Mouse (Mus musculus) activated CD4-positive, CD25-positive, alpha-beta regulatory T cell, adult 4 months (primary cell): ENCODE results near the gene Foxn3. TPM values are rescaled to one million over a fixed set of nuclear protein-coding genes. Genes with fewer than 3 reads are reported as not detected.

Experiments
- ATAC-seq: one replicate; pipeline ENCODE4 v1.8.0; 2017
- polyA plus RNA-seq, 2 experiments: library from polyadenylated mRNA; unstranded; fragments of 100-300 nt; shearing (Covaris generic); gene quantifications; one replicate each; pipeline ENCODE4 v1.2.1; 2017

Foxn3 gene
- polyA plus RNA-seq, 2 experiments from 2014 or later, result 91.7 to 138 TPM

- ATAC-seq, result no peak
Measured at GRCm38 (mm10) chr12:99408651-99409050, 154.7 kb downstream of the Foxn3 start.

DNA sequence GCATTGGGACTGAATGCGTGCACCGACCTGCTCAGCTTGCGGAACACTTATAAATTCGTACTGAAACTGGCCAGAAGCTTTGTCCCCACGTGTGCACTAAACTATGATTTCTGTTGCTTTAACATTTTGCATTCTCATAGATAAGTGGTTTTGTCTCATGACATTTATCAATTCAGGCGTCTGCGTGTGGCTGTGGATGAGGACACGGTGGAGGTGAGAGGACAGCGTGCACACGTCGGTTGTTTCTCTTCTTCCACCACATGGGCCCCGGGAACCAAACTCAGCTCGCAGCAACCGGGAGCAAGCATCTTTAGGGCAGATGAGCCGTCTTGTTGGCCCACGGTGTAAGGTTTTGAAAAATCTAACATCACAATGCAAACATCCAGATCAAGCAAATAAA is 155.3 kb downstream of the Foxn3 start:
- no peak for ATAC-seq

DNA sequence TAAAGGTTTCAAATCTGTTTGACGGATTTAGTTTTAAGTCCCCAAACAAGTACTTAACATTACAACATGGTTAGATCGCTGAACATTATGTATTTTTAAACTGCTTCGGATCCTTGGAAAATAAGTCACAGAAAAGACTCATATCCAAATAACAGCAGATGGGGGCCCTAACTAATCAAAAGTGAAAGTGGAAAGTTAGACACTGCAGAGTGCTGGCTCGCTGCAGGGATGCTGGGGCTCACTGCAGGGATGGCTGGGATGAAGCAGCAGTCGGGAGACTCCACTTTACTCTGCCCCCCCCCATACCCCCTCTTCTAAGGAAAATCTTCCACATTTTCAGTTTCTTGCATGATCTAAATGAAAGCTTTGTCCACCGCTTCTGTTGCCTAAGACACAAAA is 156.1 kb downstream of the Foxn3 start:
- peak; percentile 61 for ATAC-seq

GRCm38 (mm10) chr12:99406697-99407317 is 156.6 kb downstream of the Foxn3 start:
- ATAC-seq, result peak; percentile 52

GRCm38 (mm10) chr12:99406254-99406653 is 157.1 kb downstream of the Foxn3 start:
- no peak for ATAC-seq

GRCm38 (mm10) chr12:99405401-99405800 is 158.0 kb downstream of the Foxn3 start:
- no peak for ATAC-seq

GRCm38 (mm10) chr12:99403004-99403403 is 160.4 kb downstream of the Foxn3 start:
- no peak for ATAC-seq

DNA sequence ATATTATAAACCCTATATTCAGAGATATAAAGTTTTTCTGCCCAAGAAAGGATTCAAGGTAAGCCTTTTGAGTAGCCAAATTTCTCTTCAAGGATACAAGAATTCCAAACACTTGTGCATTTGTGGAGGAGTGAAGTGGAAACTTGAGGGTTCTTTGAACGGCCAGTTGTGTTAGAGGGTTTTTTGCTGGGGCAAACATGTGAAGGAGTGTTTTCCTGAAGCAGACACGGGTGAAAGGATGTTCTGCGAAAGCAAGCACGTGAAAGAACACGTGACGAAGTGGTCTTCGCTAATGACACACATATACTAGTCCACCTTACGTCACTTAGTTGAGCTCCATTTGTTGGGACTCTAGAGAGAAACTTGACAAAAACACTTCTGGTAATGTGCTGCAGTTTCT is 162.5 kb downstream of the Foxn3 start:
- ATAC-seq, result no peak

GRCm38 (mm10) chr12:99399575-99399974 is 163.8 kb downstream of the Foxn3 start:
- ATAC-seq, result no peak

- ATAC-seq, result no peak
Measured at GRCm38 (mm10) chr12:99396461-99396860, 166.9 kb downstream of the Foxn3 start.

DNA sequence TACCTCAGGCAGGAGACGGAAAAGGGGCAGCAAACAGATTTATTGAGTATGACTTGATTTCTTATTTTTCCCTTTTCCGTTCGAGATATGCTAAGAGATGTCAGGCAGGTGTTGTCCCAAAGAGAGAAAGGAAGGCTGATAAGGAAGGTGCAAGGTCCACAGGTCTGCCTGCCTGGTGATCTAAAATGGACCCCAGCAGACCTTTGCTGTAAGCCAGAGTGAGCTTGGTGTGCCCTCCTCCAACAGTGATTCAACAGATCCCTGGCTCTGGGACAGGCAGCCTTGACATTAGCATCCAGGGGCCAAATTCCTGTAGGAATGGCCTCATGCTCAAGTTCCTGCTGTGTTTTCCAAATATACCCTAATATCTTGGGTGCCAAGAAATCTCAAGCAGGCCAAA is 168.3 kb downstream of the Foxn3 start:
- ATAC-seq, result no peak

DNA sequence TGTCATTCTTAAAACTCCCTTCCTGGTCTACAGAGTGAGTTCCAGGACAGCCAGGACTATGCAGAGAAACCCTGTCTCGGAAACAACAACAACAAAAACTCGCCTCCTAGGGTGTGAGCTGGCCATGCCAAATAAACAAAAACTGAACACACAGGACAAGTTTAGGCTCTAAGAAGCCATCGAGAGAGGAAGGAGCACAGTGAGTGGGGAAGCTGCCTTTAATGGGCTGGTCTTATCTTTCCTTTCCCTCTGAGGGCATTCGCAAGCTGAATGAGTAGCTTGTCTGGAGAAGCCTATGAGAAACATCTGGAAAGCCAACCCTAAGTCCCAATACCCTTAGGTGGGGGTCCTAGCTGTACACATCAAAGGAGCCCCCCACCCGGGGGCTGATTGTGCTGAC is 168.7 kb downstream of the Foxn3 start:
- ATAC-seq, result no peak

DNA sequence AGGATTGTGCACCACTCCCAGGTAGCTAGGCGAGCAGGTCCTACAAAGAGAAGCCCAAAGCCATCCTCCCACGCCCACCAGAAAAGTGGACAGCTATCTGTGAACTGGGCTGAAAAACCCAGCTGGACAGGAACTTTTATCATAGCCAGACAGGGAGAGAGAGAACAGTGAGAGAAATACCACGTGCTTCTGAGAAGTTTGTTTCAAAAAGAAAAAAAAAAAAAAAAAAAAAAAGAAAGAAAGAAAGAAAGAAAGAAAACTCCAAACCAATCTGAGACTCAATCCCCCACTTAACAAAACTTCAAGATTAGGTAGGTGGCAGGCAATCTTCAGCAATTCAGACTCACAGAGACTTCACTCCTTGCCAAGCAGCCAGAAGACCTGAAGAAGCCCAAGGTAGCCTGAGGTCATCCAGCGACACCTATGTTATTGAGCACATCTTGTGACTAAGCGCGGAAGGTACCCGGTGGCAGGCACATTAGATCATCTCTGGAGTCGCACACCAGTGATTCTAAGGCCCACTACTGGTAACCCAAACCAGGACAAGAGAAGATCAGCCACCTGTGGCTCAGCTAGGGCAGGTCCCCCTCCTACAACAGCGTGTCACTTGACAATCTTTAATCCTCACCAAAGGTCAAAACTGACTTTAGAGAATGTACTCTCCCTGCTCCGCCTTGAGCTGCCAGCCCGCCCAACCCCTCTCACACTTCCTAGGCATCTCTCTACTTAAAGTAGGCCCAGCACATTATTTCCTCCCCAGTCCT is 169.3 kb downstream of the Foxn3 start:
- no peak for ATAC-seq

DNA sequence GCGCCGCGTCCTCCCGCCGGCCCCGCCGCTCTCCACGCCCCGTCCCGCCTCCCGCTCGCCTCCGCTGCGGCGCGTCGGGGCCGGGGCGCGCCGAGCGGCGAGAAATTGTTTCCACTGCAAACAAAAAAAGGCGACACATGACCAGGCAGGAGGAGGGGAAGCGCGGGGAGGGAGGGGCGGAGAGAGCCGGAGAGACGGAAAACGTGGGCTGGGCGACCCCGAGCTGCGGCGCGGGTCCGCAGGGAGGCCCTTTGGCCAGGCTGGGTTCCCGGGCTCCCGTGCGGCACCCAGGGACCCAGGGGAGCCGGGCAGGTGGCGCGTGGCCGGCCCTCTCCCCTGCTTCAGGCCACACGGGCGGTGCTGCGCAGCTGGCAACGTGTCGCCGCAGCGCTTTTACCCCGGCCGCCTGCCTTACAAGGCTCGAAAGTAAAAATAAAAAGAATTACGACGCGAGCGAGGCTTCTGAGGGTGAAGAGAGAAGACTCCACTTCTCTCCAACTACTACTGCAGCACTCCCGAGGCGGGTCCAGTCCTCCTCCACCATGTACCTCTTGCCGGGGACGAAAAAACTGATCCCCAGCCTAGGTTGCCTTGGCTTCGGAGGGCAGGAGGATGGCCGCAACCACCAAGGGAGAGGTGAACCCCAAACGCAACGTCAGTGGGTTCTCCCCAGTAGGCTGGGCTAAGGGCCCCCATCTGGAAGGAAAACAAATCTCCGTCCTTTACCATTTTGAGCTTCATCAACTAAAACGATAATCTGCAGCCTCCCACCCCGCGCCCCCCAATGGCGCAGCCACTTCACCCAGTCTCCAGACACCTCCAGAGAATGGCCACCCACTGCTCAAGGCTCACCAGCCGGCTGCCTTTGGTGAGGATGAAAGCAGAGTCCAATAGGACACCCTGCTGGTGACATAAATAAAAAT is 170.2 kb downstream of the Foxn3 start:
- peak; percentile 51 for ATAC-seq

GRCm38 (mm10) chr12:99391942-99392880 is 171.2 kb downstream of the Foxn3 start:
- peak; percentile 75 for ATAC-seq

DNA sequence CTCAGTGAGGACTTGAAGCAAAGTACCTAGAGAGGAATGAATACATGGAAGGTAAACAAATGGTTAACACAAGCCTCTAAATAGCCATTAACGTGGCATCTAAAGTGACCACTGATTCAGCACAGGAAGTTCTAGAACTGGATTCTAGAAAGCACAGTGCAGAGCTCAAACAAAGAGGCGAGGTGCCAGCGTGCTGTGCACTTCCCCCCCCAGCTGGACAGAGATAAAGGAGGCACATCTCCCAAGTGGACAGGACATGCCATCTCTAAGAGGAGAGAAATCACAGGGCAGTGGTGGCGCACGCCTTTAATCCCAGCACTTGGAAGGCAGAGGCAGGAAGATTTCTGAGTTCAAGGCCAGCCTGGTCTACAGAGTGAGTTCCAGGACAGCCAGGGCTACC is 173.0 kb downstream of the Foxn3 start:
- ATAC-seq, result no peak

DNA sequence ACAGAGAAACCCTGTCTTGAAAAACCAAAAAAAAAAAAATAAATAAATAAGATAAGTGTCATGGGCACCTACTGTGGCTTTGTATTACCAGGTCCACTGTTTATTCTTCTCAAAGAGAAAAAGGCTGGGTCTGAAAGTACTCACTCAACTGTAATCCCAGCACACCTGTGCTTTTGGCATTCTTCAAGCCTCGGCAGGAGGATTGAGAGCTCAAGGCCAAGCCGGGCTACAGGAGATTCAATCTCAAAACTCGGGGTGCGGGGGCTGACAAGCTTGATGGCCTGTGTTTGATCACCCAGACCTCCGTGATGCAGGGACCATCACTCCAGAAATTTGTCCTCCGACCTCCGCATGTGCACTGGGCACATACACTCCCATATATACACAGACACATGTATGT is 174.1 kb downstream of the Foxn3 start:
- no peak for ATAC-seq

DNA sequence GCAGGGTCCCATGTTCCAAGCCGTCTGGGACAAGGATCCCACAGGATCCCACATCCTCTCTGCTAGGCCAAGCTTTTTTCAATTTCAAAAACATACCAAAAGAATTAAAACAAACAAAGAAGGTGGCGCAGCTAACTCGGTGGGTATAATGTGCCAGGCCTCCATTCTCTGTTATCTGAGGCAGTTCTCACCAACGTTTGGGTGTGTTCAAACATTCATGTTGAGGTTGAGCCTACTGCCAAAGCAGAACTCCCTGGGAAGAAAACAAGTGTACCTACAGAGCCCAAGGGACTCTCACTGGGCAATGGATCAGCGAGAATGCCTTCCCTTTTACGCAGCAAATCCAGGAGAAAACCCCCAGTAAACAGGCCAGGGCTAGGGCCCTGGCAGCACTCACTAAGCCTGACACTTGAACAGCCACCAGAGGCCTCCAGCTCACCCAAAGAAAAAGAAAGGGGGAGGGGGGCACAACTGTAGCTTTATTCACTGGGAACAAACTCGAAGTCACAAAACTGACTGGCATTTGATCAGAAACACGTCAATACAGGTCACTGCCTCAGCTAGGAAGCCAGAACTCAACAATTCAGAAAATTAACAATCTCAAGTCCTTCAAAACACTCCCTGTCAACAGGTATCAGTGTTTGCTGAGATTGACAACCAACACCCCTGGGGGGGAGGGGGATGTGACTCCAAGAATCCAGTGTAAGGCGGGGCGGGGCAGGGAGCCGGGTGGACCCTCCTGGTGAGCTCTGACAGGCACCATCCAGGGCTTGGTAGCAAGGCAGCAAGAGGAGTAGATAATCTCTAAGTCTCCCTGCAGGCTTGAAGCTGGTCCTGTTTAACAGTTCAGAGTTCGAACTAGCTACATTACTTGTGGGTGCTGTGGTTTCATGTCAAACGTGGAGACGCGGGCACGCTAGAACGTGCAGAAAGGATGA is 177.2 kb downstream of the Foxn3 start:
- ATAC-seq, result no peak

GRCm38 (mm10) chr12:99385073-99385472 is 178.3 kb downstream of the Foxn3 start:
- ATAC-seq, result no peak

GRCm38 (mm10) chr12:99381317-99381716 is 182.1 kb downstream of the Foxn3 start:
- no peak for ATAC-seq

DNA sequence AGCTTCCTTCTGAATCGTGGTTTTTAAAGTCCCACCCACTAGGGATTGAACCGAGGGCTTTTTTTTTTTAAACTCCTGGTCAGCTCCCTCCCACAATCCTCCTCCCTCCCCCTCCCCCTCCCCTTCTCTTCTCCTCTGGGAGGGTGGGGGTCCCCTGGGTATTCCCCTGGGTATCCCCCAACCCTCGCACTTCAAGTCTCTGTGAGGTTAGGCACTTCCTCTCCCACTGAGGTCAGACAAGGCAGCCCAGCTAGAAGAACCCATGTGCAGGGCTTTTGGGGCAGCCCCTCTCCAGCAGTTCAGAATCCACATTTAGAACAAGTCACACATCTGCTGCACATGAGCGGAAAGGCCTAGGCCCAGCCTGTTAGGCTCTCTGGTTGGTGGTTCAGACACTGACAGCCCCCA is 182.5 kb downstream of the Foxn3 start:
- ATAC-seq, result peak; percentile 93
